Mouse (Mus musculus) limb, embryonic 13.5 days (tissue): ENCODE data around the gene Snrpc. TPM values are rescaled to one million over a fixed set of nuclear protein-coding genes. Genes with fewer than 3 reads are reported as not detected.

ENCODE experiments used
- ATAC-seq: fragments of 200-750 bp; cut with Nextera tagmentation; 2 replicates; pipeline ENCODE4 v1.8.0; 2017; ENCODE audit warnings: low read depth, moderate number of reproducible peaks, moderate TSS enrichment; ENCODE audit not compliant: low FRiP score
- H3K27ac ChIP-seq: fragments of 300-500 bp; sonication (generic); 2 replicates; pipeline ENCODE4 v1.5.1; 2015; ENCODE audit warnings: inconsistent platforms, mild to moderate bottlenecking, moderate library complexity
- H3K27me3 ChIP-seq: fragments of 300-500 bp; sonication (generic); 2 replicates; pipeline ENCODE4 v1.6.1; 2015; ENCODE audit warnings: mild to moderate bottlenecking, inconsistent platforms
- H3K36me3 ChIP-seq: fragments of 300-500 bp; sonication (generic); 2 replicates; pipeline ENCODE4 v1.6.1; 2015; ENCODE audit warnings: inconsistent platforms, mild to moderate bottlenecking, moderate library complexity
- H3K4me1 ChIP-seq: fragments of 300-500 bp; sonication (generic); 2 replicates; pipeline ENCODE4 v1.6.1; 2015; ENCODE audit warnings: inconsistent platforms
- H3K4me2 ChIP-seq: fragments of 300-500 bp; sonication (generic); replicated peaks from 2 replicates; pipeline ENCODE4 v1.6.1; 2015; ENCODE audit warnings: inconsistent platforms, mild to moderate bottlenecking, moderate library complexity
- H3K4me3 ChIP-seq: fragments of 300-500 bp; sonication (generic); 2 replicates; pipeline ENCODE4 v1.5.1; 2015; ENCODE audit warnings: moderate library complexity, mild to moderate bottlenecking, inconsistent platforms
- H3K9ac ChIP-seq: fragments of 300-500 bp; sonication (generic); 2 replicates; pipeline ENCODE4 v1.6.1; 2015; ENCODE audit warnings: mild to moderate bottlenecking, inconsistent platforms
- H3K9me3 ChIP-seq: fragments of 300-500 bp; sonication (generic); 2 replicates; pipeline ENCODE4 v1.6.1; 2016; ENCODE audit warnings: inconsistent platforms
- WGBS: fragments of 180-500 bp; shearing (Covaris S2); methylation state at CpG from one replicate; pipeline ENCODE4 v1.1.7; 2015; 5-methylcytosine and 5-hydroxymethylcytosine counted together
- polyA plus RNA-seq: library from polyadenylated mRNA; unstranded; fragments of >200 nt; fragmentation: Nextera tagmentation; extraction: Ambion mirVana; gene quantifications from 2 replicates; pipeline ENCODE4 v1.2.1, GENCODE M21; 2015

Gene Snrpc
- polyA plus RNA-seq, 1 experiment from 2014 or later: 355 TPM

DNA sequence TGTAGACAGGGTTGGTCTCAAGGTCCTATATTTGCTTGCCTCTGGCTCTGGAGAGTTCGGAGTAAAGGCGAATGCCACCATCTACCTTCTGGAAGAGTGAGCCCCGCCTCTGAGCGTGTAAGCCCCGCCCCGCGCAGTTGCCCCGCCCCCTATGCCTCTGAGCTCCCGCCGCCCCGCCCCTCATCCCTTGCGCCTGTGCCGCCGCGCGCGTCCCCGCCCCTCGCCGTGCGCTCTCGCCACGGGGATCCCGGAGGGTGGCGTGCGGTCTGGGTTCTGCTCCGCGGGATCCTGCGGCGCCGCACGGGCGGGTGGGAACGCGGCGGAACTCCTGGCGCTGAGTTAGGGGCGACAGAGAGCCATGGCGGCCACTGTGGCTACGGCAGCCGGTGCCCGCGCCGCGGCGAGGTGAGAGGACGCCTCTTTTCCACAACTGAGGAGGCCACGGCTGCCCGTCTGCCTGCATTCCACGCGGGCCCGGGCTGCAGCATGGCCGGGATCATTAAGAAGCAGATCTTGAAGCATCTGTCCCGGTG lies 18.4 kb downstream of the Snrpc start, which contains the start of gene Uhrf1bp1:
TSS of gene Uhrf1bp1 (plus strand) at position 177 of the 533 bp plus-strand sequence.
- Histone ChIP-seq H3K4me1 (peaks cover 29% of the 10 kb centered on the region), H3K27me3 (no peaks in the 10 kb centered on the region), H3K4me3 (peak within 1 kb of the TSS; percentile 92), H3K9ac (peak within 1 kb of the TSS; percentile 93), H3K36me3 (peaks cover 31% of the 10 kb centered on the region), H3K27ac (peak within 1 kb of the TSS; percentile 79), H3K4me2 (peak within 1 kb of the TSS; percentile 89), H3K9me3 (no peaks in the 10 kb centered on the region)
- ATAC-seq: peak; percentile 90
- WGBS: under 1% methylated on average over 54 of the region's 54 CpGs

GRCm38 (mm10) chr17:27856798-27857648 lies 19.1 kb downstream of the Snrpc start:
- Histone ChIP-seq H3K36me3 (peaks cover 27% of the 10 kb centered on the region), H3K4me3 (peak overlapping the region; percentile 92), H3K27ac (peak overlapping the region; percentile 79), H3K4me1 (peaks cover 29% of the 10 kb centered on the region), H3K9ac (peak overlapping the region; percentile 93), H3K9me3 (no peaks in the 10 kb centered on the region), H3K4me2 (peak overlapping the region; percentile 89), H3K27me3 (no peaks in the 10 kb centered on the region)
- ATAC-seq: peak; percentile 54; the same call in 1 of the 2 replicates
- WGBS: 2% methylated on average over 52 of the region's 52 CpGs

GRCm38 (mm10) chr17:27857649-27858475 lies 19.9 kb downstream of the Snrpc start:
- Histone ChIP-seq H3K4me1 (peaks cover 29% of the 10 kb centered on the region), H3K4me3 (peak overlapping the region; percentile 92), H3K4me2 (peak overlapping the region; percentile 89), H3K27ac (no peak overlapping the region), H3K9me3 (no peaks in the 10 kb centered on the region), H3K36me3 (peaks cover 18% of the 10 kb centered on the region), H3K27me3 (no peaks in the 10 kb centered on the region), H3K9ac (peak overlapping the region; percentile 93)
- 48% methylated on average over 11 of the region's 11 CpGs for WGBS
- ATAC-seq: no peak

DNA sequence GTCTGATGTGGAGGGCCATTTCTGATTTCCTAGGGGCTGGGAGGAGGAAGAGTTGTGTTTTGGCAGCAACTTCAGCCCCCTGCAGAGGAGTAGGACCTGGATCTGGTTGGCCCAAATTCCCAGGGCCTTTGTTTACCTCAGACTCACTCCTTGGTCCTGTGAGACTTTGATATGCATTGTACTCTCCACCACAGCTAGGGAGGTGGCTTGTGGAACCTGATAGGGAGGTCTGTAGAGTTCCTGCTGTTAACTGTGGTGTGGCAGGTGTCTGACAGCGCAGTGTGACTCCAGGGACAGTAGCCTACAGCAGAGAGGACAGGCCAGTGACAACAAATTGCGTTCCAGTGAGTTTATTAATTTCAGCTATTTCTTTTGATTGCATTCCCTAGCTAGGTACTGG lies 21.2 kb downstream of the Snrpc start:
- H3K27ac ChIP-seq: no peak overlapping the region
- peaks cover 29% of the 10 kb centered on the region for H3K4me1 ChIP-seq
- H3K36me3 ChIP-seq: peaks cover 8% of the 10 kb centered on the region
- no peaks in the 10 kb centered on the region for H3K27me3 ChIP-seq
- H3K9me3 ChIP-seq: no peaks in the 10 kb centered on the region
- no peak overlapping the region for H3K4me3 ChIP-seq
- no peak for ATAC-seq
- H3K9ac ChIP-seq: no peak overlapping the region; the same call in 1 of the 2 replicates
- peak overlapping the region; percentile 89; the same call in 1 of the 2 replicates for H3K4me2 ChIP-seq
- WGBS: 40% methylated on average over 2 of the region's 2 CpGs

DNA sequence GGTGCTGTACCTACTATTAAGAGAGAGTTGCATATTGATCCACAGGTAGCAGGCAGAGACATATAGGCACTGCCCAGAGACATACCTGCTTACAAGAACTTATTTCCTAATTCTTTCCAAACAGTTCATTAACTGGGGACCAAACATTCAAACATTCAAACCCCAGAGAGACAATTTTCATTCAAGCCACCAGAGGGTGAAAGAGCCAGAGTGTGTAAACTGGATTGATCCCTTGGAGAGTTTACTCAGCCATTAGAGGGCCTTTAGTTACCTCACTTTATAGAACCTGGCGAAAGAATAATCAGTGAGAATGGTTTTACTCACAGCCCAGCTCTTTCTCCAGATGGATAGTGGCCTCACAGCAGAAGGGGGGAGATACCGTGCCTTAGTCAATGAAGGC lies 27.5 kb downstream of the Snrpc start:
- no peaks in the 10 kb centered on the region for H3K9me3 ChIP-seq
- H3K36me3 ChIP-seq: peaks cover 7% of the 10 kb centered on the region; the same call in 1 of the 2 replicates
- WGBS: 65% methylated on average over 2 of the region's 2 CpGs
- H3K9ac ChIP-seq: no peak overlapping the region
- peaks cover 8% of the 10 kb centered on the region; the same call in 1 of the 2 replicates for H3K4me1 ChIP-seq
- no peak overlapping the region for H3K4me2 ChIP-seq
- H3K27me3 ChIP-seq: no peaks in the 10 kb centered on the region
- no peak for ATAC-seq
- H3K27ac ChIP-seq: no peak overlapping the region
- H3K4me3 ChIP-seq: no peak overlapping the region

GRCm38 (mm10) chr17:27866737-27867136 lies 28.8 kb downstream of the Snrpc start:
- no peak overlapping the region for H3K4me2 ChIP-seq
- no peaks in the 10 kb centered on the region for H3K9me3 ChIP-seq
- no peak overlapping the region for H3K4me3 ChIP-seq
- H3K9ac ChIP-seq: no peak overlapping the region
- H3K27ac ChIP-seq: no peak overlapping the region
- peaks cover 7% of the 10 kb centered on the region; the same call in 1 of the 2 replicates for H3K36me3 ChIP-seq
- WGBS: 84% methylated on average over 4 of the region's 4 CpGs
- no peaks in the 10 kb centered on the region for H3K27me3 ChIP-seq
- peaks cover 8% of the 10 kb centered on the region; the same call in 1 of the 2 replicates for H3K4me1 ChIP-seq
- ATAC-seq: no peak

DNA sequence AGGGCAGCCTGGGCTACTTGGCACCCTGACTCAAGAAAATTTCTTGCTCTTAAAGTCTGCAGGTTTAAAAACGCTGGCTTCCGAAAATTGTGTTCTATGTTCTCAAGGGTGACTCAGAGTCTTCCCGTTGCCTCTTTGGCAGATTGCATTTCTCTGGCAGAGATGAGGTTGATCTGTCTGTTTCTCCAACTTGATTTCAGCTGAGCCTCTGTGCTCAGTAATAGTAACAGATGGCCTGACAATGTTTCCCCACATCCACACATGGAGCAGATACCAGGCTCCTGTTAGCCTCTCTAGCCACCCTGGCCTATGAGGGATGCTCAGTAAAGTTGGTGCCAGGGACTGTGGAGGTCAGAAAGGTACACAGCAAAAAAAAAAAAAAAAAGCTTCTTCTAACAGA lies 33.9 kb downstream of the Snrpc start:
- WGBS: 85% methylated on average over 3 of the region's 3 CpGs
- Histone ChIP-seq H3K4me1 (no peaks in the 10 kb centered on the region), H3K27ac (no peak overlapping the region), H3K9ac (no peak overlapping the region), H3K9me3 (no peaks in the 10 kb centered on the region), H3K4me2 (no peak overlapping the region), H3K36me3 (peaks cover 7% of the 10 kb centered on the region; the same call in 1 of the 2 replicates), H3K4me3 (no peak overlapping the region), H3K27me3 (no peaks in the 10 kb centered on the region)
- ATAC-seq: no peak

DNA sequence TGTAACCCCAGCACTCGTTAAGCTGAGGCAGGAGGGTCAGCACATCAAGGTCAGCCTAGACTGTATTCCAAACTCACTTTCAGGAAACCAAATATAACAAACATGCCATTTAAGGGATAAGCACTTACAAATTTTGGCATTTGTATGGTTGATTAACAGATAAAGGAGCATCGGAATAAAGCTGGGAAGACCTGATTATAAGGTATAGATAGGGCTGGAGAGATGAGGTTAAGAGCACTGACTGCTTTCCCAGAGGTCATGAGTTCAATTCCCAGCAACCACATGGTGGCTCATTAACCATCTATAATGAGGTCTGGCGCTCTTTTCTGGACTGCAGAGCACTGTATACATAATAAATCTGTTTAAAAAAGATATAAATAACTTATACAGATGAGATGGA lies 35.6 kb downstream of the Snrpc start:
- Histone ChIP-seq H3K9ac (no peak overlapping the region), H3K27ac (no peak overlapping the region), H3K4me1 (no peaks in the 10 kb centered on the region), H3K36me3 (peaks cover 19% of the 10 kb centered on the region), H3K27me3 (no peaks in the 10 kb centered on the region), H3K4me2 (no peak overlapping the region), H3K9me3 (no peaks in the 10 kb centered on the region), H3K4me3 (no peak overlapping the region)
- ATAC-seq: no peak
- 61% methylated on average over 3 of the region's 3 CpGs for WGBS

DNA sequence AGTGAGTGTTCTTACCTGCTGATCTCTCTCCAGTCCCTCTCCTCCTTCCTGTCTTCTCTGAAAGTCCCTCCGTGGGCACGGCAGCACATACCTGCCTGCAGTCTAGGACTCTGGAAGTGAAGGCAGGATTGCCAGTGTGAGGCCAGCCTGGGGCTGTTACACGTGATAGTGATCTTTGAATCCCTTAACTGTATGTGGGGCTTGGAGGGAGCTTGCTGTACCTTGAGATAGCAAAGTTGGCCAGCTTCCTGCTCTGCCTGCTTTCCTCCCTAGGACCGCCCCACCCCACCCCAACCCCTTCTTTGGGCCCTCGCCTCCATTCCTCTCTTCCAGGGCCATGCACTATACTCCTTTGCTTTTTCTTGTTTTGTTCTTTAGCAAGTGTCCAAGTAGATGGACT lies 36.6 kb downstream of the Snrpc start:
- ATAC-seq: no peak
- Histone ChIP-seq H3K9me3 (no peaks in the 10 kb centered on the region), H3K36me3 (peaks cover 26% of the 10 kb centered on the region), H3K4me1 (no peaks in the 10 kb centered on the region), H3K4me3 (no peak overlapping the region), H3K9ac (no peak overlapping the region), H3K27me3 (no peaks in the 10 kb centered on the region), H3K27ac (no peak overlapping the region), H3K4me2 (no peak overlapping the region)
- 71% methylated on average over 5 of the region's 5 CpGs for WGBS

DNA sequence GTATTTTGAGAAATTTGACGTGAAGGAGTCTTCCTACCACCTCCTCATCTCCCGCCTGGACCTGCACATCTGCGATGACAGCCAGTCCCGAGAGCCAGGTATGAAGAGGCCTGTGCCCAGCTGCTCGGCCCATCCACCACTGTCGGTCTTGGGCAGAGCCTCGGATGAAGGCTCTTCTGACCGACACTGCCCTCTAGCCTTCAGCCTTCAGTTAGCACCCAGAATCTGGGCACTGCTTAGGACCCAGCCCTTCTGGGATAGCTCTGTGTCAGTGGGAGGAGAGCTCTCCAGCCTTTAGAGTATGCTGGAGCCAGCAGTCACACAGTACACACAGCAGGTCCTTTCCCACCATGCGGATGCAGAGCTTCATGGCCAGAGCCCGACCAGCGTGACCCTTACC lies 43.6 kb downstream of the Snrpc start:
- WGBS: 65% methylated on average over 11 of the region's 11 CpGs
- H3K9ac ChIP-seq: no peak overlapping the region
- no peak overlapping the region for H3K4me3 ChIP-seq
- peaks cover 86% of the 10 kb centered on the region for H3K36me3 ChIP-seq
- ATAC-seq: no peak
- H3K27me3 ChIP-seq: no peaks in the 10 kb centered on the region
- no peaks in the 10 kb centered on the region for H3K9me3 ChIP-seq
- no peak overlapping the region for H3K27ac ChIP-seq
- no peak overlapping the region for H3K4me2 ChIP-seq
- no peaks in the 10 kb centered on the region for H3K4me1 ChIP-seq

DNA sequence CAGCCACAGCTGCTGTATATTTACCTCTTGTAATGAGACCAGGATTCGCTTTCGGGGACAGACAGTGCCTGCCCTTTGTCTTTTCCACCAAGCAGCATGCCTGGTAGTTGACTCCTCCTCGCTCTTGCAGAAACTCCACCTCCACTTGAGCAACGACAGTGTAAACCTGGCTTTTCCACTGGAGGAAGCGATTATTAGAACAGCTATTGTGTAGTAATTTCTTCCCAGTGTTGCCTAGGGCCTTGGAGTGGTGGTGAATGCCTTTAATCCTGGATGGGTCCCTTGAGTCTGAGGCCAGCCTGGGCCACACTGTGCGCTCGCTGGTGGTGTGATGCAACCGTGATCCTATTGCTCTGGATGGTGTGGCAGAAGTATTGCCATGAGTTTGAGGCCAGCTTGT lies 45.2 kb downstream of the Snrpc start:
- ATAC-seq: no peak
- Histone ChIP-seq H3K36me3 (peaks cover 94% of the 10 kb centered on the region), H3K9me3 (no peaks in the 10 kb centered on the region), H3K9ac (no peak overlapping the region), H3K4me1 (no peaks in the 10 kb centered on the region), H3K27me3 (no peaks in the 10 kb centered on the region), H3K4me3 (no peak overlapping the region), H3K27ac (no peak overlapping the region), H3K4me2 (no peak overlapping the region)
- 92% methylated on average over 8 of the region's 8 CpGs for WGBS

DNA sequence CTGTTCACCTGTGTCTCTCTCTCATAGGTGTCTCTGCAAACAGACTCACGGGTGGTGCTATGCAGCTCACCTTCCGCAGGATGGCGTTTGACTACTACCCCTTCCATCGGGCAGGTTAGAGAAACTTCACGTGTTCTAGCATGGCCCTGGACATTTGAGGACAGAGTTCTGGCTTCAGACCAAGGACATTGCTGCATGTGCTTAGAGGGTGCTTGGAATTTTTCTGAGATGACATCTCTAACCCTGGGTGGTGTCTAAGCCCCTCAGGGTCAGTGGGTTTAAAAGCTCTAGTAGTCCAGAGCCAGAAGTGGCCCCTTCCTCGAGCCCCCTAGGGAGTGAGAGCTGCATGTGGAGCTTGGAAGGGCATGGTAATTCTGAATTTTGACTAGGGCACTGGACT lies 46.0 kb downstream of the Snrpc start:
- no peak for ATAC-seq
- WGBS: 94% methylated on average over 6 of the region's 6 CpGs
- H3K4me2 ChIP-seq: no peak overlapping the region
- peaks cover 91% of the 10 kb centered on the region for H3K36me3 ChIP-seq
- H3K4me1 ChIP-seq: no peaks in the 10 kb centered on the region
- H3K27me3 ChIP-seq: no peaks in the 10 kb centered on the region
- H3K4me3 ChIP-seq: no peak overlapping the region
- H3K9ac ChIP-seq: no peak overlapping the region
- no peaks in the 10 kb centered on the region for H3K9me3 ChIP-seq
- no peak overlapping the region for H3K27ac ChIP-seq
